Mouse (Mus musculus) olfactory bulb, adult 2 months (tissue): ENCODE data around the gene Scamp5.

ENCODE experiments used
- CTCF ChIP-seq: fragments of 200-500 bp; IDR thresholded peaks from 2 replicates; pipeline ENCODE4 v1.5.1; 2012; ENCODE audit warnings: low read depth, mild to moderate bottlenecking, low read length, moderate library complexity; ENCODE audit not compliant: insufficient read depth
- POLR2A ChIP-seq: fragments of 200-500 bp; IDR thresholded peaks from 2 replicates; pipeline ENCODE4 v1.6.1; 2012; ENCODE audit warnings: mild to moderate bottlenecking, low read depth, low read length, moderate library complexity; ENCODE audit not compliant: insufficient read depth

DNA sequence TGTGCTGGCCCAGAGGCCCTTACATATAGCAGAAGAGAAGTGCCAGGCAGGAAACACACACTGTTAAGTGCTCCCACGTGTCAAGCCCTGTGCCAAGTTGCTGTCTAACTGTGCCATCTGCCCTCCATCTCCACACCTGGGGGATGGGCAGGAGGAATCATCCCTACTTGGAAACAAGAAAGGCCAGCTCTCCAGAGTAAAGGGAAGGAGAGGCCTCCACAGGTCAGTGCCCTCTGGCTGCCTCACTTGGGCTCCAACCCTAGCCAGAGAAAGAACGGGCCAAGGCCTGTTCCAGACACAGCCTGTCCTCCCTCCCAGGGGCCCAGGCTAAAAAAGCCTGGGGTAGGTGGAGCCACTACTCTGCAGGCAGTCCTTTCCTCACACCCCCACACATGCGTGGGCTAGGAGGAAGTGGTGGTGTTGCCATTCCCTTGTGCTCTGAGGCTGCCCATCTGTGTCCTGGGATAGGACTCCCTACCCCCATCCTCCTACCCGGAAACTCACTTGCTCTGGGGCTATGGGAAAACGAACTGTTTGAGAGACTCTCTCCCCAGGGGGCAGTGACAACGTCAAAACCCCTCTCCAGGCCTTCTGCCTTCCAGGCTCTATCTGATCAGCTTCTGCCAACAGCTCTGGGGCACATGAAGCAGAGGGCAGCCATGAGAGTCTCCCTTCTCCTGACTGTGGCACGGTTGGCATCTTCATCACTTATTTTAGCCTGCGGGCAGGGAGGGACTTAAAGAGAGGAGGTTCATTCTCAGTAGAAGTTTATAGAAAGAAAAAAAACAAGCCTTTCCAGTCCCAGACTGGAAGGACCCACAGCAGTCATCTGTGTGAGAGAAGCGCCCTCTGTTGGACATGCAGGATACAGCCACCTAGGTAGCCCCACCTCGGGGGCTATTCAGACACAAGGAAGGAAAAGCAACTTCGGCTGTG lies 34.5 kb downstream of the Scamp5 start:
- TF ChIP-seq POLR2A (no peak), CTCF (peak; percentile 51; the same call in 1 of the 2 replicates)
